Mouse (Mus musculus) left cerebral cortex, adult 2 months (tissue): ENCODE data around the gene Zmpste24. TPM values are rescaled to one million over a fixed set of nuclear protein-coding genes. Genes with fewer than 3 reads are reported as not detected.

ENCODE experiments used
- DNase-seq, 2 experiments: peaks; one replicate each; pipeline ENCODE4 v3.0.0; 2021 to 2022; ENCODE audit warnings: low spot score in 2 of 2, mixed read lengths in 1 of 2; ENCODE audit errors: extremely low spot score in 1 of 2
- H3K27ac ChIP-seq: fragments of 200-600 bp; 2 replicates; pipeline ENCODE4 v1.8.1; 2022
- H3K4me3 ChIP-seq: fragments of 200-600 bp; 2 replicates; pipeline ENCODE4 v1.8.1; 2022
- CTCF ChIP-seq: fragments of 200-600 bp; IDR thresholded peaks from 2 replicates; pipeline ENCODE4 v1.8.1; 2022; ENCODE audit warnings: antibody characterized with exemption, mild to moderate bottlenecking, moderate library complexity
- intact Hi-C: fragments of 180-260 bp; cut with DNase I; formaldehyde crosslinking; loops from one replicate; pipeline ENCODE4 v1.15.1; 2025
- total RNA-seq, 2 experiments: library from RNA; stranded (reverse); gene quantifications; 2 replicates each; pipeline ENCODE4 v1.2.3; 2021

Gene Zmpste24
- total RNA-seq, 2 experiments from 2014 or later, result 23.5 to 24.7 TPM

GRCm38 (mm10) chr4:121015268-121015659 is 82.8 kb downstream of the Zmpste24 start:
- Histone ChIP-seq H3K4me3 (peak overlapping the region; percentile 99), H3K27ac (peak overlapping the region; percentile 81)

GRCm38 (mm10) chr4:121014594-121015267 is 83.3 kb downstream of the Zmpste24 start:
- intact Hi-C loops, result no loop called here
- Histone ChIP-seq H3K4me3 (peak overlapping the region; percentile 99), H3K27ac (peak overlapping the region; percentile 81; the same call in 1 of the 2 replicates)
- no peak for DNase-seq
- TF ChIP-seq CTCF, result no peak

More at GRCm38 (mm10) chr4:121015268-121015659, 82.8 kb downstream of the Zmpste24 start:
- no peak for DNase-seq
- intact Hi-C loops, result no loop called here
- TF ChIP-seq CTCF, result no peak

DNA sequence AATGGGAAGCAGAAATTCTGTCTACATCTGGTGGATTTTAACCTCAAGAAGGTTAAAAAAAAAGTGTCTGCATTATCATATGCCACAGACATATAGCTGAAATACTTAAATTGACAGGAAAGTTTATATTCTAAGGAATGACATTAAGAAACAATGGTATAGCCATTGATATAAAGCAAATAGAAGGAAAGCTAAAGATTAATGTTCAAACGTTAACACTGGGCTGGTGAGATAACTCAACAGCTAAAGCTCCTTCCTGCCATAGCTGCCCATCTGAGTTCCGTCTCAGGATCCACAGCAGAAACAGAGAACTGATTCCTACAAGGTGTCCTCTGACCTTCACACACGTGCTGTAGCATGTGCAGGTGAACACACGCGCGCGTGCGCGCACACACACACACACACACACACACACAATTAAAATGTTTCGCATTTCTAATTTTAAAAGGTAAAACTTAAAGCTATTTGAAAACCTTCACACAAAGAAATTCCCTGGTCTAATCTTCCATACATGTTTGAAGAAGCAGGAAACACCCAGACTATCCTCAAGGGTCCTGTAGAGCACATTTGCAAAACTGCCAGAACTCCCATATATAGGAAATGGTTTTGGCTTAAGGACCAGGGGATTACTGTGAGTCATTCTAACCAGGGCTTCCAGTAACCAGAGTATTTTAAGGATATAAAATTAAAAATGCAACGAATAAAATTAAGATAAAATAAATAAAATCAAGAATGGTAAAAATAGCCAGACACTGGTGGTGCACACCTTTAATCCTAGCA is 87.1 kb downstream of the Zmpste24 start:
- no peak for DNase-seq
- H3K4me3 ChIP-seq, result no peak overlapping the region
- no peak for TF ChIP-seq CTCF
- intact Hi-C loops, result no loop called here
- H3K27ac ChIP-seq, result no peak overlapping the region

Other genes starting within 250 kb of the Zmpste24 start
- 100 to 1,000 TPM; 175 to 181 TPM for gene Rims3, start 243.4 kb downstream of the Zmpste24 start, total RNA-seq
- gene Exo5, start 173.2 kb downstream of the Zmpste24 start, total RNA-seq, result 10 to 100 TPM; 11.5 to 14.7 TPM
- 1 to 10 TPM; 2.1 to 3.2 TPM for gene Zfp69, start 146.5 kb downstream of the Zmpste24 start, total RNA-seq
- gene Smap2, start 81.0 kb downstream of the Zmpste24 start, total RNA-seq, result 100 to 1,000 TPM; 186 to 201 TPM
- 1 to 10 TPM; 7.0 to 7.4 TPM for gene Col9a2, start 58.9 kb downstream of the Zmpste24 start, total RNA-seq
- gene Tmco2, start 11.0 kb upstream of the Zmpste24 start, total RNA-seq, result not detected
- gene Rlf, start 116.8 kb upstream of the Zmpste24 start, total RNA-seq, result 10 to 100 TPM; 27.5 to 27.8 TPM
- not detected for gene Gm12888, start 226.7 kb upstream of the Zmpste24 start, total RNA-seq